Mouse (Mus musculus): ENCODE results near the gene Dnmt3a. TPM values are rescaled to one million over a fixed set of nuclear protein-coding genes. Genes with fewer than 3 reads are reported as not detected.
"Not testable (repeated sequence)": the region's sequence is repeated elsewhere in the genome, so short reads cannot be mapped to it uniquely, and the experiment has no call there.

Gene Dnmt3a
- polyA plus RNA-seq, 1 experiment, result 13.2 TPM

DNA sequence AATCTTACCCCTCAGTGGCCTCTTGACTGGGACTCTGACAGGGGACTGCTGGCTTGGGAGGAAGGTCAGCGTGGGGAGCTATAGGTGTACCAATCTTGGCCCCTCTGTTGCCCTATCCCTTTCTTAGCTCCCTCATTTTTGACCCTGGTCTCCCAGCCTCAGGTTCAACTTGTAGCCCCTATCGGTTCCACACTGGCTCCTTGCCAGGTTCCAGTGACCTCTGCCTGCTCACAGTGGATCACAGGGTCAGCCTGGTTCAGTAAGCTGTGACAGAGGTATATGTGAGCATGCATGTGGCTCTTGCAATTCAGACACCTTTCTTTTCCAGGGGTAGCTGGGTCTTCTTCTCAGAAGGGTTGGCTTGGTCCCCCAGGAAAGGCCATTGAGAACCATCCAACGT is 110.0 kb downstream of the Dnmt3a start:
- no peak for DNase-seq (ENCODE audit: low read depth)

DNA sequence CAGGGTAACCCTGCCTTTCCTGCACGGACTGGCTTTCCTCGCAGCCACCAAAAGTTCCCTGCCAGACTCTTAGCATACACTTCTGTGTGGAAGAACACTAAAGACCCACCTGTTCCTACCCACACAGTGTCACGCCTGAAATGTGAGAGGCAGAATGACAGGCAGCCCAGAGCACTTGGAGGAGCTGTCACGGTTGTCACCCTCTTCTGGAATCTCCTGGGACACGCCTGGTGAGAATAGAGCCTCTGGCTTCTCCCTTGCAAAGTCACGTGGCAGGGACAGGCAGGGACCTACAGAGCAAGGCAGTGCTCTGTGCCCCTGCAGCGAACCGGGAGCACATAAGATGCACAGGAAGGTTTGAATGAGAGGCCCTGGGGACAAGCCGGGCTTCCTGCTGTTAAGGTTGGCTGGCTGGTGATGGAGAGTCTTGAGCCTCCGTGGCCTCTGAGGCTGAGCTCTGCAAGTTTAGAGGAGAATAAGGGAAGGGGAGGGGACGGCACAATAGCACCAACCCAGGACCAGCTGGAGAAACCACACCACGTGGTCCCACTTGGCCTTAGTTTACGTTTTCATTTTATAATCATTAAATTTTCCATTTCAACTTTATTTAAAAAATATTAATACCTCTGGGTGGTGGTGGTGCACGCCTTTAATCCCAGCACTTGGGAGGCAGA is 112.0 kb downstream of the Dnmt3a start:
- no peak for DNase-seq (ENCODE audit: low read depth)

DNA sequence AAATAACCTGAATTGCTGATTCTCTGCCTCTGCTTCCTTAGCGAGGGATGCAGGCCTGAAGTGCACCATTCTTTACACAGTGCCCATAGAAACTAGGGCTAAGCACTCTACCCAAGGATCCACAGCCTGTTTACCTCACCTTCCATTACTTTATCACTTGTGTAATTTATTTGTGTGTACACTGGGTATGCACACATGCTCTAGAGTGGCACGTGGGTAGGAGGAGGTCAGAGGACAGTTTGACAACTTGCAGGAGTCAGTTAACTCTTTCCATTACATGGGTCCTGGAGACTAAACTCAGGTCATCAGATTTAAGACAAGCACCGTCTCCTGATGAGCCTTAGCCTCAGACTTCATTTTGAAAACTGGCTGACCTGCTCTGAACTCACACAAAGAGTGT is 112.8 kb downstream of the Dnmt3a start:
- DNase-seq (ENCODE audit: low read depth), result no peak

DNA sequence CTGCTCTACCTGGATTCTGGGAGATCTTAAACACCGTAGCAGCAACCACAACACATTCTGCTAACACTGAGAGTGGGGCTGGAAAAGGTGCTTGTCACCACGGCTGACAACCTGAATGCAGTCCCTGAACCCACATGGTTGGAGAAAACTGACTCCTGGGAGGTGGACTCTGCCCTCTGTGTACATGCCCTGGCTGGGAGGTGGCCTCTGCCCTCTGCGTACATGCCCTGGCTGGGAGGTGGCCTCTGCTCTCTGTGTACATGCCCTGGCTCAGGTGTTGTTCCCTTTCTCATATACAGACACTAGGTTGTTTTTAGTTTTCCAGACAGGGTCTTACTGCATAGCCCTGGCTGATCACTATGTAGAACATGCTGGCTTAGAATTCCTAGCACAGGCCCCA is 113.6 kb downstream of the Dnmt3a start:
- DNase-seq (ENCODE audit: low read depth), result no peak

DNA sequence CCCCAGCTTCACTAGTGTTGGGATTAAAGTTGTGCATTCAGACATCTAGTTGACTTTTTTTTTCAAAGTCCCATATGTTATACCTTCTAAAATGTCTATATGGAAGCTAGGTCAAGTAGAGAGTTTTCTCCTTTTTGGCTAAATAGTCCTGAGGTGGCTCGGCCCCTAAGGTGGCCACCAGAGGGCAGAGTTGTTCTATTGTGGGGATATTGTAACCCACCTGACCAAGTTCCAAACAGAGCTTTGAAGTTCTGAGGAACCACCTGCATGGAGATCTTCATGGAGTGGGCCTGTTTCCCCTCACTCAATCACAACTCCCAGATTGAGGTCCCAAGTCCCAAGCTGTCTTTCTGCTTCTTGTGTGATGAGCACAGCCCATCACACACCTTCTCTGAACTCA is 120.3 kb downstream of the Dnmt3a start:
- no peak for DNase-seq (ENCODE audit: low read depth)

DNA sequence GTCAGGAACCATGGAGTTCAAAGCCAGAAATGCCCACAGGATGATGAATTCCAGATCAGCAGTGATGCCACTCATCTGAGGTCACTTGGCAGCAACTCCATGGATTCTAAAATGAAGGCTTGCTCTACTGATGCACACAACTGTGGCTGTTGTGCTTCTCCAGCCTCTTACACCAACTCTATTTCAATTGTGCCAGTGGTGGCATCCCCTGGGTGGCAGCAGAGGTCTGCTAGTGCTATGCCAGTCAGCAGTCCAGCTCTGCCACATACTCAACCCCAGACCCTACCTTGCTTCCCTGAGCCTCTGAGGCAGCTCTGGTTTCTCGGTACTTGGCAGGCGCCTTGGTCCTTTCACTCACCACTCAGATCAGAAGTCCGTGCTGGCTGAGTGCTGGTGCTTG is 123.0 kb downstream of the Dnmt3a start:
- no peak for DNase-seq (ENCODE audit: low read depth)

DNA sequence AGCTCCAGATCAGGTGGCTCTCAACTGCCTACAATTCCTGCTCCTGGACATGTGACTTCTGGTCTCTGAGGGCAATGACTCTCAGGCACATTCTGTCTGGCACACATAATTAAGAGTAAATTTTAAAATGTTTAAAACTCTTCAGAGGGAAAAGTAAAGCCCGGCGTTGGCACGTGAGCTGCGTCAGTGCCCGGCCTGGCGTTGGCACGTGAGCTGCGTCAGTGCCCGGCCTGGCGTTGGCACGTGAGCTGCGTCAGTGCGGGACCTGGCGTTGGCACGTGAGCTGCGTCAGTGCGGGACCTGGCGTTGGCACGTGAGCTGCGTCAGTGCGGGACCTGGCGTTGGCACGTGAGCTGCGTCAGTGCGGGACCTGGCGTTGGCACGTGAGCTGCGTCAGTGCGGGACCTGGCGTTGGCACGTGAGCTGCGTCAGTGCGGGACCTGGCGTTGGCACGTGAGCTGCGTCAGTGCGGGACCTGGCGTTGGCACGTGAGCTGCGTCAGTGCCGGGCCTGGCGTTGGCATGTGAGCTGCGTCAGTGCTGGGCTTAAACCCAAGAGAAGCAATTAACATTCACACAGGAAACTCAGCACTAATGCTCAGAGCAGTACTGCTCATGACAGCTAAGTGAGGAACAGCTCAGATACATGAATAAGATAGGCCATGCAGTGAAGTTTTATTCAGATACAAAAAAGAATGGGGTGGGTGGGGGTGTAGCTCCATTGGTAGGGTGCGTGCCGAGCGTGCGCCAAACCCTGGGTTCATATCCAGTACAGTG is 124.5 kb downstream of the Dnmt3a start:
- DNase-seq (ENCODE audit: low read depth), result not testable (repeated sequence)

DNA sequence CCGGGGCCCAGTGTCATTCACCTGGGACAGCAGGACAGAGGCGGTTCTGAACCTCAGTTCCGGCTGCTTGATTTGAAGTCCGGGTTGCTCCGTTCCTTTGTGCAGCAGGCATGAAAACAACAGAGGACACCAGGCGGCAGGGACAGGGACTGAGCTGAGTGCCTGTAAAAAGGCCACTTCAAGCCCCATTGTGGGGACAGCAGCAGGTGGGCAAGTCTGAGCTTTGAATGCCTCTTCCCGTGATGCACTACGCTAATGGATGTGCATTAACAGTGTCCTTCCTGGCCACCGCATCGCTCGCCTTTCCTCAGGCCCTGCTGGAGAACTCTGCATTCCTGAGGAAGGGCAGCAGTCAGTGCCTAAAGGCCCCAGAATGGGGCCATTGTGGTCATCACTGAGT is 136.2 kb downstream of the Dnmt3a start:
- DNase-seq (ENCODE audit: low read depth), result no peak

DNA sequence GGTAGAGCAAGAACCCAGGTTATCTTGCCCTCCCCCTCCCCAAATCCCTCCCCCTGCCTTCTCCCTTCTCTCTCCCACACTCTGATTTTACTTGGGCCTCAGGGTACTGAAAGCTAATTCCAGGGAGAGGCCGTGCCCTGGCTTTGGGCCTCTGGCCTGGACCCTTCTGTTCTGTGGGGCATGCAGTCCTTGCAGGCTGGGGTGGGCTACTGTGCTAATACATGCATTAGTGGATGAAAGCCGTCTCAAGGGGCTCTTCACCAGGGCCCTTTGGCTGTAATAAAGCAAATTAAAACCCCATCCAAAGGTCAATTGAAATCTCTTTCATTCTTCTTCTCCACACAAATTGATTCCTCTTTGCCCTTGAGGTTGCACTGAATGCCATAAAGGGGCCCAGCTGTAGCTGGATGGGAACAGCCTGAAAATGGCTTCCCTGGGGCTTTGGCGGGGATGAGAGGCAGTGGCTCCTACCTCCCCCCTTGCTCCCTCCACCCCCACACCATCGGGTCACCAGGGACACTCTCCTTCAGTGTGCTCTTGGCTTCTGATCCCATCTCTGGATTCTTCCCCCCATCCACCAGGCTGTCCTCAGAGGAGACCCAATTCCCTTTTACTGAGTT is 138.8 kb downstream of the Dnmt3a start:
- no peak for DNase-seq (ENCODE audit: low read depth)

DNA sequence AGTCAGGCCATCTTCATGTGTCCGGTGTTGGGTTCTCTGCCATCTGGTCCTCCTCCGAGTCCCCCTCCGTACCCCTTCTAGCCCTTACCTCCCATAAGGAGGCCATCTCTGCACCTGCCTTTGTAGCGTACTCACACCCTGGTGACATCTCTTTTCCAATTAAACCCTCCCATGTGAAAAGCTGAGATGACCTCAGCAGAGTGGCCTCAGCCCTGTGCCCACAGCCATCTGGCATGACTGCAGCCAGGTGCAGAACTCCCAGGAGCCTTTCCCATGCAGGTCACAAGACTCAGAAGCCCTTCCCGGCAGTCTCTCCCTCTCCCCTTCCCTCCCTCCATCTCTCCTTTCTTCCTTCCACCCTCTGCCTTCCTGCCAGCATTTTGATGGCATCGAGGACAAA is 141.7 kb downstream of the Dnmt3a start:
- no peak for DNase-seq (ENCODE audit: low read depth)

DNA sequence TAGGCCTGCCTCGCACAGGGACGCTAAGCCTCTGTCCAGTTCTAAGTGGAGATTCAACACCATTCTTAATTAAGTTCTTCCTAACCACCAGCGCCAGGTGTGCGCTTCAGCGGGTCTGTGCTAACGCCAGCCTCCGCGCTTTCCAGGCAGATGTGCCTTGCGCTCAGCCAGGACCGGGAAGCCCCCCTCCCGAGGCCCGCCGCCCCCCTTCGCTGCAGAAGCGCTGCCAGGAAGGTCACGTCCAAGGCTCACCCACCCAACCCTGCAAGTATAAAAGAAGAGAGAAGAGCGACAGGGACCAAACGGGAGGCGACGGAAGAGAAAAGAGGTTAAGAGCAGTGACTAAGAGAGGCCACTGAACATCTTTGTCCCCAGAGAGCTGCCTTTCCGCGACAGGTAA is 148.8 kb downstream of the Dnmt3a start, which contains the start of gene Pomc:
Pomc (plus strand) TSS at position 301 of the 400 bp plus-strand sequence.
- no peak for DNase-seq (ENCODE audit: low read depth)

DNA sequence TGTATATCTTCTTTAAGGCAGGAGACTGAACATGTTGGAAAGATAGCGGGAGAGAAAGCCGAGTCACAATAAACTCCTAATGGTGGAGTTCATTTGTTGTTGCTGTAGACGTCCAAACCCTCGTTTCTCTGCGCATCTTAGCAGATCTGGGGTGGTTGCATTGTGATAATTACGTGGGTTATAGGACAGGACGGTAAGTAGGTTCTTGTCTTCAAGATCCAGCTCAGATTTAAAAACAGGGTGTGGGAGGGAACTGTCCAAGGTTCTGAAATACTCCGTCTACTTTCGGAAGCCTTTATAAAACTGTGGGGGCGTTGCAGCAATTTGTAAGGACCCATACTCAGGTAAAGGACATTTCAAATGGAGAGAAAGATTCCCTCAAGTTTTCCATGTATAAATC is 149.6 kb downstream of the Dnmt3a start:
- DNase-seq (ENCODE audit: low read depth), result peak; percentile 9

DNA sequence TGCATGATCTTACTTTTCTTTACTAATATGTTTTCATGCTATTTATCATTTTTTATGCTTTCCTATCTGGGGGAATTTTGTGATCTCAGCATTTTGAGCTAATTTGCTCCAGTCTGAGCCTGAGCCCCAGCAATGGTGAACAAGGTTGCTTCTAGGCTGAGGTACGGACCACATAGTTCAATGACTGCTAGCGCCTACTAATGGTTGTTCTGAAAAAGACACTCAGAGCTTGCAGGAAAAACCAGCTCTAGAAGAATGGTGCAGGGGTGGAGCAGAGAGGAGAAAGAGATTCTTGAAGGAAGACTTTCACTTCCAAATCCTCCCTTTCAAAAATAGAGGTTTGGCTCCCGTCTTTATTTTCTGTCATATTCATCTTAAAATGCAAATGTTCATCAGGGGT is 150.5 kb downstream of the Dnmt3a start:
- no peak for DNase-seq (ENCODE audit: low read depth)

DNA sequence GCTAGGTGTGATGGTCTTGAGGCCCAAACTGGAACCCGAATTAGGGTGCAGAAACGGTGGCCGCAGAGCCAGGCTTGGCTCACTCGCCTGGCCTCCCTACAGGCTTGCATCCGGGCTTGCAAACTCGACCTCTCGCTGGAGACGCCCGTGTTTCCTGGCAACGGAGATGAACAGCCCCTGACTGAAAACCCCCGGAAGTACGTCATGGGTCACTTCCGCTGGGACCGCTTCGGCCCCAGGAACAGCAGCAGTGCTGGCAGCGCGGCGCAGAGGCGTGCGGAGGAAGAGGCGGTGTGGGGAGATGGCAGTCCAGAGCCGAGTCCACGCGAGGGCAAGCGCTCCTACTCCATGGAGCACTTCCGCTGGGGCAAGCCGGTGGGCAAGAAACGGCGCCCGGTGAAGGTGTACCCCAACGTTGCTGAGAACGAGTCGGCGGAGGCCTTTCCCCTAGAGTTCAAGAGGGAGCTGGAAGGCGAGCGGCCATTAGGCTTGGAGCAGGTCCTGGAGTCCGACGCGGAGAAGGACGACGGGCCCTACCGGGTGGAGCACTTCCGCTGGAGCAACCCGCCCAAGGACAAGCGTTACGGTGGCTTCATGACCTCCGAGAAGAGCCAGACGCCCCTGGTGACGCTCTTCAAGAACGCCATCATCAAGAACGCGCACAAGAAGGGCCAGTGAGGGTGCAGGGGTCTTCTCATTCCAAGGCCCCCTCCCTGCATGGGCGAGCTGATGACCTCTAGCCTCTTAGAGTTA is 154.2 kb downstream of the Dnmt3a start:
- DNase-seq (ENCODE audit: low read depth), result no peak

DNA sequence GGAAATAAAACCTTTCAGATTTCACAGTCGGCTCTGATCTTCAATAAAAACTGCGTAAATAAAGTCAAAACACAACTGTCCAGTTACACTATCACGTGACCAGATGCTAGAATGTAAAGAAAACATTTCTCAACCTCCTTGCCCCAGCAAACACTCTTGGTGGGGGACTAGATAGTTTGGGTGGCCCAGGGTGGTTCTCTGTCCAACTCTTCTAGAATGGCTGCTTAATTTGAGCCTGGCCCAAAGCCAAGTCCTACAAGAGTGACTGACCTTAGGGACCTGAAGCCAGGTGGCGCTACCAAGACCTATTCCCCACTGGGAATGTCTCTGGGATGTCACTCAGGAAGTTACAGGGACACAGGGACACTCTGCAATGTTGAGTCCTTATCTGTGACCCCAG is 154.7 kb downstream of the Dnmt3a start:
- no peak for DNase-seq (ENCODE audit: low read depth)

Other genes starting within 250 kb of the Dnmt3a start
- 69.3 and 76.1 TPM in 2 replicates for gene Dtnb, start 233.6 kb upstream of the Dnmt3a start, polyA plus RNA-seq (2012; rRNA removed)
- 1.2 and 2.2 TPM in 2 replicates for gene Pomc, start 148.9 kb downstream of the Dnmt3a start, polyA plus RNA-seq (2012; rRNA removed)
- 8.1 and 10.0 TPM in 2 replicates for gene Efr3b, start 232.9 kb downstream of the Dnmt3a start, polyA plus RNA-seq (2012; rRNA removed)